ENCODE assay signal across 8 mouse cellular contexts in the genomic region with DNA sequence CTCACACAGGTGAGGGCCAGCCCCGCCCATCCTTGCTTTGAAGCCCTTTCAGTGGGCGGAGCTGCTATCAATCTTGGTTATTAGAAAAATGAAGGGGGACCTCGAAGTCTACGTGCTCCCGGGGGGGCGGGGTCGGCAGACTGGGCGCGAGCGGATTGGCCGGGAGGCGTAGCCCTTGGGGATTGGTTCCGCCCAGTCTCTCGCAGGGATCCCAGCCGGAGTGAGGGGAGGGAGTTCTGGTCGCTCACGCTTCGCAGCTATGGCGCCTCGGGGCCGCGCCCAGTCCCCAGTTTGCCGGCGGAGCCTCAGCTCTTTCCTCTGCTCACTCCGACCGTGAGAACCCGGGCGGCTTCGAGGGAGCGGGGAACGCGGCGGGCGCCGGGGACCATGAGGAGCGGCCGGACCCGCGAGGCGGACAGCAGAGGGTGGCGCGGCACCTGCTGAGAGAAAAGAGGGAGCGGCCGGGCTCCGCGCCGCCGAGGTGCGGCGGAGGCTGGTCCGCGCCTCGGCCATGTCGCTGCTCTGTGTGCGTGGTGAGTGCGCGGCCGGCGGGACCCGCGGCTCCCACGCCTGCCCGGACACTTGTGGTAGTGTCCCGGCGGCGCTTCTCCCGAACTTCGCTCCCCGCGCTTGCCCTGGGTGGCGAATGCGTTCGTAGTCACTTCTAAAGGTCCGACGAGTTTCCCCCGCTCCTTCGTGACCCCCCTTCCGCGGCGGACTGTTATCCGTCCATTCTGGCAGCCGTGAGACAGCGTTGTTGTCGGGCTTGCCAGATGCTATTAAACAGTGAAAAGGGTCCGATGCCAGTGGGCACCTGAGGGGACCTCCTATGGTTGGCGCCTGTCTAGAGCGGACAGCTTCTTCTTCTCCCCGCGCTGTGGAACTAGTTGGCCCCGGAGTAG. TPM values are rescaled to one million over a fixed set of nuclear protein-coding genes. Genes with fewer than 3 reads are reported as not detected.
DNase-seq lines count a peak whose midpoint lies in the region; ATAC-seq and TF ChIP-seq lines count a peak whose summit lies in the region.

Gene Unc13b, plus strand, starts transcription at position 201 of the 902 bp plus-strand sequence.

- no peak for DNase-seq in Patski (ENCODE audit: low read depth, low spot score)
- DNase-seq in cerebellum, adult 9-11 months = peak; percentile 91
- DNase-seq in heart, postnatal 4 days = peak; percentile 95
- peak; percentile 85 for DNase-seq in layer of hippocampus, adult 9-11 months
- peak; percentile 80 for DNase-seq in ovary, postnatal 14 days (ENCODE audit: low spot score)
- peak; percentile 14 to 20 for DNase-seq in thymus, postnatal 10 days (ENCODE audit: low spot score in 2 of 2)

- peak within 1 kb of the TSS; percentile 83 for H3K27ac ChIP-seq in lung, embryonic 16.5 days (ENCODE audit: low read length)

- no peaks in the 10 kb centered on the region for H3K27me3 ChIP-seq in Patski
- peaks cover 13% of the 10 kb centered on the region for H3K27me3 ChIP-seq in lung, embryonic 16.5 days (ENCODE audit: control insufficient read depth, insufficient read depth, low read depth, low read length)

- under 1% methylated on average over 54 of the region's 90 CpGs for WGBS in lung, embryonic 16.5 days

- H3K4me1 ChIP-seq in lung, embryonic 16.5 days (replicated peaks; ENCODE audit: control insufficient read depth, insufficient read depth, low read length) = peaks cover 7% of the 10 kb centered on the region; the same call in 1 of the 2 replicates

- no peaks in the 10 kb centered on the region for H3K36me3 ChIP-seq in lung, embryonic 16.5 days (ENCODE audit: control insufficient read depth, insufficient read depth, low read length)

- POLR2A ChIA-PET in Patski (lab: Charles Lee) = no interaction called here

- in situ Hi-C loops in Patski (cut with MboI; ENCODE audit: low pct_unique_long_range_greater_than_20kb) = no loop called here

- peak within 1 kb of the TSS; percentile 77 for H3K9ac ChIP-seq in lung, embryonic 16.5 days (ENCODE audit: low read length)

- TF ChIP-seq CTCF in Patski (IDR thresholded peaks at IDR 0.05) = no peak

- H3K9me3 ChIP-seq in lung, embryonic 16.5 days (ENCODE audit: control insufficient read depth, low read length) = no peaks in the 10 kb centered on the region

- CTCF ChIA-PET in Patski (lab: Charles Lee) = interaction anchor here (1.0 to 6.5 kb wide), 2 partner anchors 12 to 23 kb away, joined by 4 to 39 read pairs; partner anchors contain the start of gene Fam214b

- peak; percentile 94 for ATAC-seq in Patski
- peak; percentile 98 for ATAC-seq in frontal cortex, adult (ENCODE audit: low TSS enrichment)
- ATAC-seq in lung, embryonic 16.5 days (ENCODE audit: low read depth) = peak; percentile 99

- H3K4me3 ChIP-seq in lung, embryonic 16.5 days (ENCODE audit: low read length) = peak within 1 kb of the TSS; percentile 73

- H3K4me2 ChIP-seq in lung, embryonic 16.5 days (ENCODE audit: low read depth, low read length) = peak within 1 kb of the TSS; percentile 88

RNA-seq across cellular contexts. Expression of gene Unc13b, which starts in this region (rescaled TPM):
- 8.2 TPM for polyA plus RNA-seq in Patski (2021)
- 10 to 100 TPM; 39.9 to 42.1 TPM for total RNA-seq in heart, postnatal 4 days (2021)
- 5.4 and 6.5 TPM in 2 replicates for polyA plus RNA-seq in lung, embryonic 16.5 days (2015; fragmentation: Nextera tagmentation; extraction: Ambion mirVana)
